Mouse (Mus musculus) heart, embryonic 13.5 days (tissue): ENCODE measurements around the gene Stx18. TPM values are rescaled to one million over a fixed set of nuclear protein-coding genes. Genes with fewer than 3 reads are reported as not detected.

Source experiments
- ATAC-seq: fragments of 200-750 bp; cut with Nextera tagmentation; 2 replicates; pipeline ENCODE4 v1.8.0; 2017; ENCODE audit warnings: moderate TSS enrichment; ENCODE audit not compliant: insufficient number of reproducible peaks, low FRiP score, low TSS enrichment; ENCODE audit errors: extremely low read depth
- H3K27ac ChIP-seq: fragments of 300-500 bp; sonication (generic); replicated peaks from 2 replicates; pipeline ENCODE4 v1.5.1; 2015; ENCODE audit warnings: moderate library complexity, mild to moderate bottlenecking, inconsistent platforms
- H3K27me3 ChIP-seq: fragments of 300-500 bp; sonication (generic); replicated peaks from 2 replicates; pipeline ENCODE4 v1.6.1; 2015; ENCODE audit warnings: mild to moderate bottlenecking, inconsistent platforms
- H3K36me3 ChIP-seq: fragments of 300-500 bp; sonication (generic); 2 replicates; pipeline ENCODE4 v1.6.1; 2015; ENCODE audit warnings: mild to moderate bottlenecking, inconsistent platforms
- H3K4me1 ChIP-seq: fragments of 300-500 bp; sonication (generic); 2 replicates; pipeline ENCODE4 v1.6.1; 2015; ENCODE audit warnings: inconsistent platforms
- H3K4me2 ChIP-seq: fragments of 300-500 bp; sonication (generic); 2 replicates; pipeline ENCODE4 v1.6.1; 2015; ENCODE audit warnings: inconsistent platforms, mild to moderate bottlenecking, moderate library complexity
- H3K4me3 ChIP-seq: fragments of 300-500 bp; sonication (generic); 2 replicates; pipeline ENCODE4 v1.5.1; 2015; ENCODE audit warnings: moderate library complexity, mild to moderate bottlenecking, inconsistent platforms
- H3K9ac ChIP-seq: fragments of 300-500 bp; sonication (generic); 2 replicates; pipeline ENCODE4 v1.6.1; 2015; ENCODE audit warnings: inconsistent platforms, mild to moderate bottlenecking, moderate library complexity
- H3K9me3 ChIP-seq: fragments of 300-500 bp; sonication (generic); 2 replicates; pipeline ENCODE4 v1.6.1; 2016; ENCODE audit warnings: inconsistent platforms
- WGBS: fragments of 180-500 bp; shearing (Covaris S2); methylation state at CpG from one replicate; pipeline ENCODE4 v1.1.7; 2015; ENCODE audit warnings: mixed read lengths; 5-methylcytosine and 5-hydroxymethylcytosine counted together
- polyA plus RNA-seq: library from polyadenylated mRNA; unstranded; fragments of >200 nt; fragmentation: Nextera tagmentation; extraction: Ambion mirVana; gene quantifications from 2 replicates; pipeline ENCODE4 v1.2.1, GENCODE M21; 2015

The Stx18 gene
- polyA plus RNA-seq, 1 experiment from 2014 or later = 26.3 TPM

GRCm38 (mm10) chr5:38080472-38080871 is 41.9 kb downstream of the Stx18 start:
- H3K4me1 ChIP-seq = peaks cover 10% of the 10 kb centered on the region
- no peaks in the 10 kb centered on the region for H3K36me3 ChIP-seq
- no peak overlapping the region for H3K27ac ChIP-seq
- H3K9ac ChIP-seq = no peak overlapping the region
- H3K27me3 ChIP-seq = no peaks in the 10 kb centered on the region
- no peak overlapping the region for H3K4me2 ChIP-seq
- no peak overlapping the region for H3K4me3 ChIP-seq
- ATAC-seq = no peak
- WGBS = 88% methylated on average over 1 of the region's 1 CpGs
- H3K9me3 ChIP-seq = no peaks in the 10 kb centered on the region

- no peak overlapping the region for H3K27ac ChIP-seq
- H3K4me2 ChIP-seq = no peak overlapping the region
- no peak overlapping the region for H3K9ac ChIP-seq
- H3K9me3 ChIP-seq = no peaks in the 10 kb centered on the region
- WGBS = 80% methylated on average over 3 of the region's 3 CpGs
- H3K27me3 ChIP-seq = no peaks in the 10 kb centered on the region
- H3K36me3 ChIP-seq = no peaks in the 10 kb centered on the region
- no peak overlapping the region for H3K4me3 ChIP-seq
- ATAC-seq = no peak
- peaks cover 16% of the 10 kb centered on the region for H3K4me1 ChIP-seq
Observed at GRCm38 (mm10) chr5:38082589-38082988, 44.0 kb downstream of the Stx18 start.

GRCm38 (mm10) chr5:38083362-38083761 is 44.8 kb downstream of the Stx18 start:
- H3K27me3 ChIP-seq = no peaks in the 10 kb centered on the region
- H3K36me3 ChIP-seq = no peaks in the 10 kb centered on the region
- no peak overlapping the region for H3K4me2 ChIP-seq
- no peak overlapping the region for H3K27ac ChIP-seq
- no peak overlapping the region for H3K4me3 ChIP-seq
- H3K4me1 ChIP-seq = peaks cover 16% of the 10 kb centered on the region
- no peak overlapping the region for H3K9ac ChIP-seq
- ATAC-seq = no peak
- WGBS = 82% methylated on average over 5 of the region's 5 CpGs
- no peaks in the 10 kb centered on the region for H3K9me3 ChIP-seq

GRCm38 (mm10) chr5:38084616-38085015 is 46.1 kb downstream of the Stx18 start:
- H3K9ac ChIP-seq = no peak overlapping the region
- WGBS = 56% methylated on average over 8 of the region's 8 CpGs
- no peak overlapping the region for H3K4me3 ChIP-seq
- no peak overlapping the region for H3K4me2 ChIP-seq
- no peaks in the 10 kb centered on the region for H3K36me3 ChIP-seq
- no peaks in the 10 kb centered on the region for H3K27me3 ChIP-seq
- no peaks in the 10 kb centered on the region for H3K9me3 ChIP-seq
- H3K4me1 ChIP-seq = peaks cover 16% of the 10 kb centered on the region
- ATAC-seq = no peak
- no peak overlapping the region for H3K27ac ChIP-seq

- Histone ChIP-seq H3K27ac (no peak overlapping the region), H3K27me3 (no peaks in the 10 kb centered on the region), H3K9ac (no peak overlapping the region), H3K36me3 (no peaks in the 10 kb centered on the region), H3K9me3 (no peaks in the 10 kb centered on the region), H3K4me3 (no peak overlapping the region), H3K4me1 (peaks cover 16% of the 10 kb centered on the region), H3K4me2 (no peak overlapping the region)
- no peak for ATAC-seq
- 14% methylated on average over 10 of the region's 10 CpGs for whole genome bisulfite sequencing
Observed at GRCm38 (mm10) chr5:38085561-38086392, 47.2 kb downstream of the Stx18 start.

GRCm38 (mm10) chr5:38090111-38090510 is 51.6 kb downstream of the Stx18 start:
- WGBS = 73% methylated on average over 3 of the region's 3 CpGs
- H3K27ac ChIP-seq = no peak overlapping the region
- H3K27me3 ChIP-seq = no peaks in the 10 kb centered on the region
- H3K4me2 ChIP-seq = no peak overlapping the region
- no peak overlapping the region for H3K4me3 ChIP-seq
- H3K36me3 ChIP-seq = no peaks in the 10 kb centered on the region
- no peak overlapping the region for H3K9ac ChIP-seq
- no peak for ATAC-seq
- H3K9me3 ChIP-seq = no peaks in the 10 kb centered on the region
- H3K4me1 ChIP-seq = peaks cover 10% of the 10 kb centered on the region

- H3K4me1 ChIP-seq = peaks cover 5% of the 10 kb centered on the region
- no peaks in the 10 kb centered on the region for H3K36me3 ChIP-seq
- H3K9ac ChIP-seq = no peak overlapping the region
- no peak for ATAC-seq
- H3K4me2 ChIP-seq = no peak overlapping the region
- no peak overlapping the region for H3K4me3 ChIP-seq
- H3K9me3 ChIP-seq = no peaks in the 10 kb centered on the region
- 65% methylated on average over 3 of the region's 3 CpGs for WGBS
- no peaks in the 10 kb centered on the region for H3K27me3 ChIP-seq
- H3K27ac ChIP-seq = no peak overlapping the region
Observed at GRCm38 (mm10) chr5:38090581-38090980, 52.0 kb downstream of the Stx18 start.

GRCm38 (mm10) chr5:38091046-38091965 is 52.8 kb downstream of the Stx18 start:
- ATAC-seq = no peak
- Histone ChIP-seq H3K27me3 (no peaks in the 10 kb centered on the region), H3K9me3 (no peaks in the 10 kb centered on the region), H3K4me1 (no peaks in the 10 kb centered on the region), H3K4me2 (no peak overlapping the region), H3K9ac (no peak overlapping the region), H3K36me3 (no peaks in the 10 kb centered on the region), H3K27ac (no peak overlapping the region), H3K4me3 (no peak overlapping the region)
- WGBS = 68% methylated on average over 8 of the region's 8 CpGs

- Histone ChIP-seq H3K9me3 (no peaks in the 10 kb centered on the region), H3K4me1 (no peaks in the 10 kb centered on the region), H3K27ac (no peak overlapping the region), H3K27me3 (no peaks in the 10 kb centered on the region), H3K9ac (no peak overlapping the region), H3K4me2 (no peak overlapping the region), H3K4me3 (no peak overlapping the region), H3K36me3 (no peaks in the 10 kb centered on the region)
- ATAC-seq = no peak
- 60% methylated on average over 2 of the region's 2 CpGs for WGBS
Observed at GRCm38 (mm10) chr5:38091966-38092304, 53.4 kb downstream of the Stx18 start.

- no peak for ATAC-seq
- Histone ChIP-seq H3K9me3 (no peaks in the 10 kb centered on the region), H3K4me1 (no peaks in the 10 kb centered on the region), H3K27ac (no peak overlapping the region), H3K4me3 (no peak overlapping the region), H3K27me3 (no peaks in the 10 kb centered on the region), H3K9ac (no peak overlapping the region), H3K36me3 (no peaks in the 10 kb centered on the region), H3K4me2 (no peak overlapping the region)
- 91% methylated on average over 2 of the region's 2 CpGs for WGBS
Observed at GRCm38 (mm10) chr5:38094331-38094730, 55.8 kb downstream of the Stx18 start.

GRCm38 (mm10) chr5:38097501-38098093 is 59.1 kb downstream of the Stx18 start:
- H3K27ac ChIP-seq = no peak overlapping the region
- no peak for ATAC-seq
- H3K4me2 ChIP-seq = no peak overlapping the region
- H3K36me3 ChIP-seq = no peaks in the 10 kb centered on the region
- no peaks in the 10 kb centered on the region for H3K4me1 ChIP-seq
- H3K9me3 ChIP-seq = no peaks in the 10 kb centered on the region
- no peak overlapping the region for H3K9ac ChIP-seq
- no peaks in the 10 kb centered on the region for H3K27me3 ChIP-seq
- WGBS = 71% methylated on average over 4 of the region's 4 CpGs
- H3K4me3 ChIP-seq = no peak overlapping the region
